Mouse (Mus musculus): ENCODE results near the gene Mrpl21. TPM values are rescaled to one million over a fixed set of nuclear protein-coding genes. Genes with fewer than 3 reads are reported as not detected.
A peak's percentile ranks its signal among the peaks of the same experiment; 100 is the strongest.

Gene Mrpl21
- total and polyA plus RNA-seq, 3 experiments: 145 to 159 TPM; not detected in 1

- Histone ChIP-seq H3K4me3 (ENCODE audit: control insufficient read depth in 1 of 2, insufficient read depth in 1 of 2, low read depth in 2 of 2, low read length in 2 of 2) (peak within 1 kb of the TSS; percentile 68 to 99), H3K27ac (ENCODE audit: control insufficient read depth, low read depth, low read length) (peak within 1 kb of the TSS; percentile 89), H3K9ac (ENCODE audit: control insufficient read depth, low read depth, low read length, poor library complexity, severe bottlenecking) (peak within 1 kb of the TSS; percentile 79), H3K79me2 (ENCODE audit: control insufficient read depth, insufficient read depth, low read length, poor library complexity) (no peaks in the 10 kb centered on the region; the same call in 1 of the 2 replicates), H3K4me1 (ENCODE audit: control insufficient read depth in 1 of 2, insufficient read depth in 2 of 2, low read length in 2 of 2) (peaks cover 13 to 29% of the 10 kb centered on the region in 2 experiments), H3K36me3 (ENCODE audit: control insufficient read depth in 1 of 2, insufficient read depth in 2 of 2, low read length in 2 of 2) (peaks cover 0 to 11% of the 10 kb centered on the region in 2 experiments; a peak in 2 of 4 replicates), H3K27me3 (ENCODE audit: control insufficient read depth in 1 of 2, insufficient read depth in 2 of 2, low read length in 2 of 2) (no peaks in the 10 kb centered on the region), H3K9me3 (replicated peaks; ENCODE audit: insufficient read depth, low read length) (no peaks in the 10 kb centered on the region)
- peak; percentile 92 for DNase-seq (ENCODE audit: low read depth, low spot score)
- TF ChIP-seq MAX (IDR thresholded peaks at IDR 0.05; ENCODE audit: low read length): no peak; the same call in 1 of the 2 replicates
- no peak for TF ChIP-seq POLR2AphosphoS5 (IDR thresholded peaks at IDR 0.05; ENCODE audit: borderline replicate concordance, low read depth, low read length)
- no peak for TF ChIP-seq MYC (IDR thresholded peaks at IDR 0.05; ENCODE audit: low read depth, low read length)
- TF ChIP-seq KAT2A (conservative IDR thresholded peaks at IDR 0.05; ENCODE audit: low read depth, low read length): no peak
- TF ChIP-seq BHLHE40 (IDR thresholded peaks at IDR 0.05; ENCODE audit: borderline replicate concordance, low read depth, low read length): no peak
- TF ChIP-seq NELFE (IDR thresholded peaks at IDR 0.05; ENCODE audit: low read depth, low read length): peak; percentile 45; the same call in 1 of the 2 replicates
- TF ChIP-seq EP300 (IDR thresholded peaks at IDR 0.05; ENCODE audit: low read depth in 1 of 2, low read length in 2 of 2): peak in 1 of 2 experiments; percentile 36; a peak in 1 of 4 replicates
- no peak for TF ChIP-seq ELF1 (IDR thresholded peaks at IDR 0.05; ENCODE audit: low read depth, low read length)
- no peak for TF ChIP-seq CHD1 (IDR thresholded peaks at IDR 0.05; ENCODE audit: low read depth, low read length)
- no peak for TF ChIP-seq ZNF384 (IDR thresholded peaks at IDR 0.05; ENCODE audit: low read depth, low read length)
- no peak for TF ChIP-seq POLR2AphosphoS2 (IDR thresholded peaks at IDR 0.05; ENCODE audit: low read length)
- no peak for TF ChIP-seq ZKSCAN1 (IDR thresholded peaks at IDR 0.05; ENCODE audit: low read depth, low read length)
- TF ChIP-seq GATA1 (IDR thresholded peaks at IDR 0.05; ENCODE audit: low read depth, low read length): no peak
- TF ChIP-seq JUND (IDR thresholded peaks at IDR 0.05; ENCODE audit: low read depth, low read length): no peak
- TF ChIP-seq HCFC1 (IDR thresholded peaks at IDR 0.05; ENCODE audit: low read depth, low read length): no peak; the same call in none of the 2 replicates
- TF ChIP-seq CHD2 (IDR thresholded peaks at IDR 0.05; ENCODE audit: low read length): no peak
- no peak for TF ChIP-seq USF2 (IDR thresholded peaks at IDR 0.05; ENCODE audit: borderline replicate concordance in 1 of 2, insufficient read depth in 1 of 2, low read depth in 1 of 2, low read length in 2 of 2)
- TF ChIP-seq MYB (IDR thresholded peaks at IDR 0.05; ENCODE audit: low read depth, low read length): no peak
- TF ChIP-seq ZMIZ1 (IDR thresholded peaks at IDR 0.05; ENCODE audit: low read depth, low read length): 0 out of 2 replicates have a peak, but pooled peaks have one; percentile 38
- peak; percentile 21; the same call in 1 of the 2 replicates for TF ChIP-seq ZC3H11A (IDR thresholded peaks at IDR 0.05; ENCODE audit: low read depth, low read length)
- no peak for TF ChIP-seq MAFK (IDR thresholded peaks at IDR 0.05; ENCODE audit: borderline replicate concordance, low read depth, low read length)
- TF ChIP-seq RAD21 (IDR thresholded peaks at IDR 0.05; ENCODE audit: low read depth, low read length): no peak
- no peak for TF ChIP-seq GABPA (IDR thresholded peaks at IDR 0.05; ENCODE audit: low read depth, low read length)
- TF ChIP-seq UBTF (IDR thresholded peaks at IDR 0.05; ENCODE audit: borderline replicate concordance, insufficient read depth, low read depth, low read length): no peak
- TF ChIP-seq SIN3A (IDR thresholded peaks at IDR 0.05; ENCODE audit: low read length): peak; percentile 59; the same call in 1 of the 2 replicates
- no peak for TF ChIP-seq SMC3 (IDR thresholded peaks at IDR 0.05; ENCODE audit: low read depth, low read length)
- no peak for TF ChIP-seq RCOR1 (IDR thresholded peaks at IDR 0.05; ENCODE audit: low read depth, low read length)
- peak; percentile 7; the same call in 1 of the 2 replicates for TF ChIP-seq TCF12 (IDR thresholded peaks at IDR 0.05; ENCODE audit: low read depth, low read length)
- 0 out of 2 replicates have a peak, but pooled peaks have one; percentile 37 for TF ChIP-seq TBP (IDR thresholded peaks at IDR 0.05; ENCODE audit: low read depth, low read length)
- TF ChIP-seq NRF1 (IDR thresholded peaks at IDR 0.05; ENCODE audit: insufficient read depth, low read depth, low read length, poor library complexity, severe bottlenecking): no peak
- peak; percentile 64; the same call in 1 of the 2 replicates for TF ChIP-seq ETS1 (IDR thresholded peaks at IDR 0.05; ENCODE audit: low read depth, low read length)
- no peak for TF ChIP-seq USF1 (IDR thresholded peaks at IDR 0.05; ENCODE audit: low read depth, low read length)
- no peak for TF ChIP-seq TAL1 (IDR thresholded peaks at IDR 0.05; ENCODE audit: low read length)
- TF ChIP-seq MXI1 (IDR thresholded peaks at IDR 0.05; ENCODE audit: low read depth, low read length): peak; percentile 43
- no peak; a peak in 1 of 4 replicates for TF ChIP-seq POLR2A (IDR thresholded peaks at IDR 0.05; ENCODE audit: control insufficient read depth in 1 of 2, insufficient read depth in 1 of 2, low read depth in 1 of 2, low read length in 2 of 2, poor library complexity in 1 of 2)
- peak; percentile 53 to 71 (median 62) for TF ChIP-seq CTCF (IDR thresholded peaks at IDR 0.05 in 2 of 3, conservative IDR thresholded peaks at IDR 0.05 in 1 of 3; ENCODE audit: control insufficient read depth in 1 of 3, insufficient read depth in 1 of 3, low read depth in 2 of 3, low read length in 3 of 3, poor library complexity in 1 of 3, severe bottlenecking in 1 of 3)
These were observed 39.7 kb downstream of the Mrpl21 start, which contains the start of gene Cpt1a for GRCm38 (mm10) chr19:3322261-3322969. Cpt1a (plus strand) TSS chr19:3322334.
